Mouse (Mus musculus) embryo, embryonic 11.5 days (tissue): ENCODE measurements around the gene Tmem143.
"Not testable (repeated sequence)": the region's sequence is repeated elsewhere in the genome, so short reads cannot be mapped to it uniquely, and the experiment has no call there.

Source experiments
- DNase-seq: peaks from one replicate; pipeline ENCODE4 v3.0.0-alpha.2; 2012; ENCODE audit warnings: low read depth, low spot score

The Tmem143 gene

GRCm38 (mm10) chr7:45887246-45887645 is 9.5 kb upstream of the Tmem143 start:
- DNase-seq = no peak

GRCm38 (mm10) chr7:45892651-45893050 is 4.1 kb upstream of the Tmem143 start:
- DNase-seq = no peak

GRCm38 (mm10) chr7:45895931-45896516 is 717 bp upstream of the Tmem143 start:
- DNase-seq = no peak

DNA sequence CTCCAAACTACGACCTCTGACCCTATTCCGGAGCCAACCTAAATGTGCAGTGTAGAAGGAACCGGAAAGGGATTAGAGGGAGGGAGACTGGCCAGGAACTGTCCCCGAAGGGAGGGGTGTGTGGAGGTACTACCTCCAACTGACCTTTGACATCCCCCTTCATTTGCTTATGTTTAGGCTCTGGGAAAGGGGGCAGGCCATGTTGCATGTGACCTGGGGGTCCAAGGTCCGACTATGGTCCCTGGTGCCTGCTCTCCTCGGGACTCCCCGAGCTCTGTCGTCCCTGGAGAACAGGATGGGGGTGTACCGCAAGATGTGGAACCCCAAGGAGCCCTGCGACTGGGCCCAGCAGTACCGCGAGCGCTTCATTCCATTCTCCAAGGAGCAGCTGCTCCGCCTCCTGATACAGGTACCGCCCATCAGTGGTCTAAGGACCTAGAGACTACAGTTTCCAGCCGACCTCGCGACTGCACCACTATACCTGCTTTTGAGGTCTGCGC is 567 bp downstream of the Tmem143 start:
- no peak for DNase-seq

DNA sequence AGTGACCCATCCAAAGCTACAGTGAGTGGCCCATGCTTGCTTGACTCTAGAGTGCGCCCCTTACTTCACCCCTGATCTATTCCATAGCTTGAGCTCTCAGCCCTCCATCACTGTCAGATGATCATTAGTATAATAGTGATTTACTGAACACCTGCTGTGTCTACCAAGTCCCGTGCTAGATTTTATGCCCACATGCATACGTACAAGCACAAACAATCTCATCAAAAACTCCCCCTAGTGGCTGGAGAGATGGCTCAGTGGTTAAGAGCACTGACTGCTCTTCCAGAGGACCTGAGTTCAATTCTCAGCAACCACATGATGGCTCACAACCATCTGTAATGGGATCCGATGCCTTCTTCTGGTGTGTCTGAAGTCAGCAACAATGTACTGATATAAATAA is 1.4 kb downstream of the Tmem143 start:
- not testable (repeated sequence) for DNase-seq

DNA sequence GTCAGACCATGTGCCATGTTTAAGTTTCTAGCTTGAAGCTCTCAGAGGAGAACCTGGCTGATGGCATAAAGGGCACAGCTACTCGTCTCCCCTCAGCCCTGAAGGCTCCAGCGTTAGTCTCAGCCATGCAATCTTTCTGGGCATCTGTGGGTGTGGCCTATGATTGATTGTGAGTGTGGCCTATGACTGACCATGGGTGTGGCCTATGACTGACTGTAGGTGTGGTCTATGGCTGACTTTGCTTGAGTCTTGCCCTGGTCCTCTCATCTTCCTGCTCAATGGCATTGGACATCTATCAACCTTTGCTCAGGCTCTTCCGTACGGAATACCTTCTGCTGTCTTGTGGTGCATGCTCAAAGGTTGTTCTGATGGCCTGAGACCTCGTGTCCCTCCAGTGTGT is 4.8 kb downstream of the Tmem143 start:
- DNase-seq = no peak

DNA sequence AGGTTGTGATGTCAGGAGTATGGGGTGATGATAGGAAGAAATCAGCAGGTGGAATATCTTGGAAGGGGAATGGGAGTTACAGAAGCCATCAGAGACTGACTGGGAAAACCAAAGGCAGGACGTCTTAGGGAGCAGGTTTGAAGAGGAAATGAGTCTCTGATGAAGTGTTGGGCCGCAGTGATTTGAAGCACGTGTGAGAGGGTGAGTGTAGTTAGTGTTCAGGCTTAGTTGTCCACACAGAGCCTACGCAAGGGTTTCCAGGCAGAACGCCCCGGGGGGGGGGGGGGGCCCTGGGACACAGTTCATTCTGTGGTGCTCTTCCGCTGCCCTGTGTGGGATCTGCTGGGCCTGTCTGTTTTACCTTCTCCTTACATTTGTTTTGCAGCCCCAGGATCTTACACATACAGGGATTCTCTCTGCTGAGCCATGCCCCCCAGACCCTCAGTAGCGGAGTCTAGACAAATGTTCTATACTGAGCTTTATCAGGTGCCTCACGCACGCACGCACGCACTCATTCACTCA is 5.8 kb downstream of the Tmem143 start:
- no peak for DNase-seq

DNA sequence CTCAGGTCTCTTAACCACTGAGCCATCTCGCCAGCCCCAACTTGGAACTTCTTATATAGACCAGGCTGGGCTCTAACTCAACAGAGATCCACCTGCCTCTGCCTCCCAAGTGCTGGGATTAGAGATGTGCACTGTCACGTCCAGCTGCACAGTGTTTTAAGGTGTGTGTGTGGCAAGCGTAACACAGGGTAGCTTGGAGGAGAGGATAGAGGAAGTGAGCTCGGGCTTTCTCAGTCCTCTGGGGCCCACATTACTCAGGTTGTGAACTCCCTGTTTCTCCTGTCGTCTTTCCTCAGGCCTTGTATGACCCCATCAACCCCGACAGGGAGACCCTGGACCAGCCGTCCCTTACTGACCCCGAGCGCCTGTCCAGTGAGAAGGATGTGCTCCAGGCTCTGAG is 9.9 kb downstream of the Tmem143 start:
- no peak for DNase-seq

DNA sequence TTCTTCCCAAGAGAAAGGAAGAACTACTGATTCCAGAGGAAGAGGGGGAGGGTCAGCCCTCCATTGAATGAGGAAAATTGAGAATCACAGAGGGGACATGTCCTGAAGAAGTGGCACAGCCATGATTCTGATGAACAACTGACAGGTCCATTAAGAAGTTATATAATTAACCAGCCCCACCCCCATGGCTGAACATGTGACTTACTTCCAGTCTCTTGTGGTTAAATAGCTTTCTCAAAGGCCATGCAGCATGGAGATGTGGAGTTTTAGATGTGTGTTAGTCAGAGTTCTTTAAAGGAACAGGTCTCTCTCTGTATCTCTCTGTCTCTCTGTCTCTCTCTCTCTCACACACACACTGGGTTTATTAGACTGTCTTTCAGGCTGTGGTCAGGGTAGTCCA is 11.6 kb downstream of the Tmem143 start:
- DNase-seq = no peak

GRCm38 (mm10) chr7:45909145-45909544 is 12.4 kb downstream of the Tmem143 start:
- no peak for DNase-seq

- no peak for DNase-seq
Observed at GRCm38 (mm10) chr7:45914067-45914466, 17.3 kb downstream of the Tmem143 start.

GRCm38 (mm10) chr7:45915011-45915410 is 18.3 kb downstream of the Tmem143 start:
- DNase-seq = no peak

GRCm38 (mm10) chr7:45916056-45917003 is 19.6 kb downstream of the Tmem143 start:
- DNase-seq = peak; percentile 78

- no peak for DNase-seq
Observed at GRCm38 (mm10) chr7:45917004-45917704, 20.4 kb downstream of the Tmem143 start.

- no peak for DNase-seq
Observed at GRCm38 (mm10) chr7:45917926-45918325, 21.2 kb downstream of the Tmem143 start.

GRCm38 (mm10) chr7:45919083-45919671 is 22.4 kb downstream of the Tmem143 start:
- DNase-seq = no peak

DNA sequence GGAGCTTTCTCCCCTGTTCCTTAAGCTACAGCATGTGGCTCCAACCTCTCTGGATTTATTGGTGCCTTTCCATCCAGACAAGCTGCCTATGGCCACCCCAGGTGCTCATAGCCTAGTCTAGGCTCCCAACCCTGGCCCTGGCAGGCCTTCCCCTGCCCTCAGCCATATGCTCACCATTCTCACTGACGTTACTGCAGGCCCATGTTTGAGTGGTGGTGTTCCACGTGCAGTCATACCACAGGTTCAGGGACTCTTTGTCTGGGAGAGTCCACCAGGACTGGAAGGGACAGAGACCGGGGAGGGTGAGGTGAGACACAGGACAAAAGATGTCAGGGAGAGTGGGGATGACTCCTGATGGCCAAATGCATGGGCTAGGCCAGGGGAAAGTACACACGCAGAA is 23.0 kb downstream of the Tmem143 start:
- DNase-seq = no peak

- no peak for DNase-seq
Observed at GRCm38 (mm10) chr7:45920583-45921241, 24.0 kb downstream of the Tmem143 start.

- DNase-seq = no peak
Observed at GRCm38 (mm10) chr7:45921242-45921621, 24.5 kb downstream of the Tmem143 start, which contains the start of gene Emp3. TSS of gene Emp3 (minus strand) at chr7:45921404.

GRCm38 (mm10) chr7:45921950-45922600 is 25.3 kb downstream of the Tmem143 start:
- DNase-seq = no peak
